ENCODE assay signal across 14 mouse cellular contexts in the genomic region with DNA sequence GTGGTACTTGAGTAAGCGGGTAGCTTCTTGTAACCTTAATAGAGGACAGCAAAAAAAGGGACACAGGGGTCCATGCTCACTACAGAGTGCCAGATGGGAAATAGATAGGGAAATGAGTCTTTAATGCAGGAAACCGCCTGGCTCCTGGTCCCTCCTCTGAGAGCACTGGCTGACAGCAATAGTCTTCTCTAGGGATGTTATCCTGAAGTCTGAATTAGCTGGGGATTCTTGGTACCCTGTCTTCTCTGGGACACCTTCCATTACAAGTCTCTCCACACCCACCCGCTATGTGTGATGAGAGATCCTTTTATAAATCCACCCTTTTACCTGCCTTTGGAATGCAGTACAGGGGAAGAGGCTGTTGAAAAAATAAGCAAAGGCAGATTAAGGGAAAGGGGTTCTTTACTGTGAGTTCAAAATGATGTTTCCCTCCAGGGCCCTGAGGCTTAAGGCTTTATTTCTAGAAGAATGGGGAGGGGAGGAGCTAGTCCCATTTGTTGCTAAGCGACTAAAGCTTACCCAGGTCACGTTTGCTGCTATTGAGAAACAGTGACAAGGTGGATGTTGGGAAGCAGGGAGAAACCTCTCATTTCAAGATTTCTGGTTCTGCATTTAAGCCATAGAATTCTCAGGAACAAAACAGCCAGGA. TPM values are rescaled to one million over a fixed set of nuclear protein-coding genes. Genes with fewer than 3 reads are reported as not detected.
DNase-seq lines count a peak whose midpoint lies in the region; ATAC-seq lines count a peak whose summit lies in the region.
"Had no signal": no experiment of that assay in that cellular context is flagged by ENCODE, and none has a peak within 500 bp of the region (broad histone marks: within the 10 kb centered on the region; RNA-seq: fewer than 3 reads in every experiment).

No protein-coding gene starts in this region.

- peak overlapping the region; percentile 36; the same call in 1 of the 2 replicates for H3K27ac ChIP-seq in embryonic facial prominence, embryonic 11.5 days (replicated peaks; ENCODE audit: low read depth, low read length)
- H3K27ac ChIP-seq in hindbrain, embryonic 11.5 days (ENCODE audit: low read depth, low read length), result peak overlapping the region; percentile 27; the same call in 1 of the 2 replicates
- peak overlapping the region; percentile 73 for H3K27ac ChIP-seq in midbrain, embryonic 16.5 days (ENCODE audit: low read length)
- H3K27ac ChIP-seq: embryonic facial prominence, embryonic 15.5 days; kidney, postnatal 0 days; stomach, embryonic 15.5 days had no signal

- H3K9me3 ChIP-seq in embryonic facial prominence, embryonic 11.5 days (replicated peaks; ENCODE audit: control insufficient read depth, low read length), result no peaks in the 10 kb centered on the region
- H3K9me3 ChIP-seq in hindbrain, embryonic 11.5 days (ENCODE audit: control insufficient read depth, low read length), result no peaks in the 10 kb centered on the region
- no peaks in the 10 kb centered on the region; the same call in 1 of the 2 replicates for H3K9me3 ChIP-seq in midbrain, embryonic 16.5 days (replicated peaks; ENCODE audit: control insufficient read depth, low read length, poor library complexity, severe bottlenecking)
- H3K9me3 ChIP-seq: embryonic facial prominence, embryonic 15.5 days; stomach, embryonic 15.5 days had no signal

- peak; percentile 4 for DNase-seq in brain, adult 2 months (ENCODE audit: low read depth, low spot score)
- DNase-seq in embryonic facial prominence, embryonic 11.5 days (ENCODE audit: low spot score), result peak; percentile 66
- peak; percentile 39 for DNase-seq in hindbrain, embryonic 11.5 days (ENCODE audit: low spot score)
- DNase-seq in layer of hippocampus, postnatal 14 days (ENCODE audit: low spot score in 2 of 2), result no peak
- DNase-seq in right cerebral cortex, postnatal 10 days (ENCODE audit: low spot score in 2 of 2), result no peak
- no peak for DNase-seq in layer of hippocampus, adult 8-10 months (ENCODE audit: low spot score in 2 of 2)
- DNase-seq: heart, postnatal 4 days had no signal

- H3K9ac ChIP-seq in embryonic facial prominence, embryonic 11.5 days (replicated peaks; ENCODE audit: low read length), result no peak overlapping the region
- no peak overlapping the region for H3K9ac ChIP-seq in hindbrain, embryonic 11.5 days (ENCODE audit: low read depth, low read length)
- H3K9ac ChIP-seq in midbrain, embryonic 16.5 days (ENCODE audit: low read depth, low read length), result 0 out of 2 replicates have a peak overlapping the region, but pooled peaks have one; percentile 41
- H3K9ac ChIP-seq: embryonic facial prominence, embryonic 15.5 days; stomach, embryonic 15.5 days had no signal

- H3K27me3 ChIP-seq in embryonic facial prominence, embryonic 11.5 days (ENCODE audit: control insufficient read depth, insufficient read depth, low read length), result no peaks in the 10 kb centered on the region
- no peaks in the 10 kb centered on the region for H3K27me3 ChIP-seq in hindbrain, embryonic 11.5 days (ENCODE audit: control insufficient read depth, insufficient read depth, low read length)
- no peaks in the 10 kb centered on the region for H3K27me3 ChIP-seq in midbrain, embryonic 16.5 days (ENCODE audit: control insufficient read depth, insufficient read depth, low read depth, low read length)
- H3K27me3 ChIP-seq: CH12.LX; embryonic facial prominence, embryonic 15.5 days; stomach, embryonic 15.5 days had no signal

- no peak overlapping the region for H3K4me3 ChIP-seq in embryonic facial prominence, embryonic 11.5 days (ENCODE audit: low read depth, low read length)
- no peak overlapping the region for H3K4me3 ChIP-seq in hindbrain, embryonic 11.5 days (ENCODE audit: low read depth, low read length)
- H3K4me3 ChIP-seq in midbrain, embryonic 16.5 days (ENCODE audit: low read depth, low read length), result no peak overlapping the region
- H3K4me3 ChIP-seq: embryonic facial prominence, embryonic 15.5 days; myocyte; stomach, embryonic 15.5 days had no signal

- H3K4me1 ChIP-seq in embryonic facial prominence, embryonic 11.5 days (ENCODE audit: control insufficient read depth, insufficient read depth, low read length), result no peaks in the 10 kb centered on the region
- H3K4me1 ChIP-seq in hindbrain, embryonic 11.5 days (replicated peaks; ENCODE audit: control insufficient read depth, insufficient read depth, low read length), result peaks cover 4% of the 10 kb centered on the region; the same call in 1 of the 2 replicates
- H3K4me1 ChIP-seq in midbrain, embryonic 16.5 days (ENCODE audit: control insufficient read depth, insufficient read depth, low read length), result peaks cover 9% of the 10 kb centered on the region
- H3K4me1 ChIP-seq: embryonic facial prominence, embryonic 15.5 days; stomach, embryonic 15.5 days had no signal

- WGBS in embryonic facial prominence, embryonic 11.5 days, result 30% methylated on average over 5 of the region's 5 CpGs
- WGBS in hindbrain, embryonic 11.5 days, result 23% methylated on average over 5 of the region's 5 CpGs
- 8% methylated on average over 5 of the region's 5 CpGs for WGBS in midbrain, embryonic 16.5 days

- H3K36me3 ChIP-seq in embryonic facial prominence, embryonic 11.5 days (replicated peaks; ENCODE audit: control insufficient read depth, insufficient read depth, low read depth, low read length), result no peaks in the 10 kb centered on the region
- no peaks in the 10 kb centered on the region for H3K36me3 ChIP-seq in hindbrain, embryonic 11.5 days (ENCODE audit: control insufficient read depth, insufficient read depth, low read length)
- H3K36me3 ChIP-seq in midbrain, embryonic 16.5 days (ENCODE audit: control insufficient read depth, insufficient read depth, low read length), result no peaks in the 10 kb centered on the region
- H3K36me3 ChIP-seq: embryonic facial prominence, embryonic 15.5 days; stomach, embryonic 15.5 days had no signal

- H3K4me2 ChIP-seq in embryonic facial prominence, embryonic 11.5 days (ENCODE audit: low read depth, low read length), result no peak overlapping the region
- H3K4me2 ChIP-seq in hindbrain, embryonic 11.5 days (replicated peaks; ENCODE audit: low read depth, low read length), result no peak overlapping the region
- H3K4me2 ChIP-seq in midbrain, embryonic 16.5 days (ENCODE audit: low read length), result peak overlapping the region; percentile 19
- H3K4me2 ChIP-seq: embryonic facial prominence, embryonic 15.5 days; stomach, embryonic 15.5 days had no signal

- ATAC-seq in embryonic facial prominence, embryonic 11.5 days (replicated peaks; ENCODE audit: insufficient number of reproducible peaks, low FRiP score, low TSS enrichment, low read depth), result peak; percentile 59; the same call in 1 of the 2 replicates
- ATAC-seq in hindbrain, embryonic 11.5 days (ENCODE audit: low FRiP score), result peak; percentile 81
- peak; percentile 88 for ATAC-seq in midbrain, embryonic 16.5 days
- ATAC-seq: activated CD4-positive, CD25-positive, alpha-beta regulatory T cell, adult 4 months had no signal

RNA-seq across cellular contexts. Expression of a gene that starts 42.1 kb away (rescaled TPM):
- 5.0 and 5.3 TPM in 2 replicates for polyA plus RNA-seq in embryonic facial prominence, embryonic 11.5 days (2014; fragmentation: Nextera tagmentation; extraction: Ambion mirVana)
- 4.7 and 5.1 TPM in 2 replicates for polyA plus RNA-seq in hindbrain, embryonic 11.5 days (2014; fragmentation: Nextera tagmentation; extraction: Ambion mirVana)
- polyA plus RNA-seq in midbrain, embryonic 16.5 days (2015; fragmentation: Nextera tagmentation; extraction: Ambion mirVana), result 3.8 and 5.0 TPM in 2 replicates
- 10 to 100 TPM in 1 of 2 experiments, 1 to 10 TPM in 1; 7.0 to 10.4 TPM for total RNA-seq in layer of hippocampus, postnatal 14 days (2021)
- 10 to 100 TPM in 2 of 4 experiments, 1 to 10 TPM in 2; 6.6 to 16.7 (median 11.8) TPM for total RNA-seq in layer of hippocampus, adult 8-10 months (2022)
- total RNA-seq: CH12.LX had no signal

Comparison
In these comparisons a context has a peak if more than half of its experiments do, and no peak if none do; other contexts are left out.
1. DNase-seq: peak in brain, adult 2 months (single experiment), embryonic facial prominence, embryonic 11.5 days (single experiment) and hindbrain, embryonic 11.5 days (single experiment); none in layer of hippocampus, postnatal 14 days (0 of 2), right cerebral cortex, postnatal 10 days (0 of 2) and layer of hippocampus, adult 8-10 months (0 of 2).
2. Peak in every context shown above with its lines, with median percentiles within 50 percentile points of each other: ATAC-seq and H3K27ac ChIP-seq.